Mouse (Mus musculus) adrenal gland, postnatal 14 days (tissue): ENCODE measurements around the gene Rpl27a. TPM values are rescaled to one million over a fixed set of nuclear protein-coding genes. Genes with fewer than 3 reads are reported as not detected.
A peak's percentile ranks its signal among the peaks of the same experiment; 100 is the strongest.

Experiments
- DNase-seq: peaks from one replicate; pipeline ENCODE4 v3.0.0; 2021; ENCODE audit warnings: mixed read lengths
- microRNA-seq, 2 experiments: library from miRNA; unstranded; fragments of <30 nt; microRNA quantifications; one replicate each; pipeline ENCODE4 v1.2.0; 2021
- total RNA-seq: library from RNA; stranded (reverse); gene quantifications from 2 replicates; pipeline ENCODE4 v1.2.3, GENCODE M21; 2021

Rpl27a gene
- total RNA-seq, 1 experiment from 2014 or later = 244 TPM

GRCm38 (mm10) chr7:109566327-109566726 lies 47.4 kb downstream of the Rpl27a start:
- DNase-seq = no peak

GRCm38 (mm10) chr7:109566841-109567768 lies 48.2 kb downstream of the Rpl27a start:
- DNase-seq = peak; percentile 36

GRCm38 (mm10) chr7:109568391-109568892 lies 49.5 kb downstream of the Rpl27a start:
- no peak for DNase-seq

Small RNAs within 50 kb of the gene (microRNA-seq; reads per million reads assigned to microRNA genes)
- gene Gm47284 = 0.76 to 1.7 reads per million in 2 experiments

Other genes starting within 250 kb of the Rpl27a start
- gene Stk33, start 80.1 kb upstream of the Rpl27a start, total RNA-seq = 0.15 and 0.41 TPM in 2 replicates
- 0.70 and 0.90 TPM in 2 replicates for gene Trim66, start 11.0 kb upstream of the Rpl27a start, total RNA-seq
- 44.0 and 49.4 TPM in 2 replicates for gene St5, start 184.5 kb downstream of the Rpl27a start, total RNA-seq
- gene Akip1, start 184.5 kb downstream of the Rpl27a start, total RNA-seq = 32.2 and 33.6 TPM in 2 replicates
- not detected in 2 replicates for gene BC051019, start 204.7 kb downstream of the Rpl27a start, total RNA-seq
- gene Ascl3, start 212.6 kb downstream of the Rpl27a start, total RNA-seq = not detected in 2 replicates
- gene Tmem9b, start 233.7 kb downstream of the Rpl27a start, total RNA-seq = 36.6 and 42.0 TPM in 2 replicates